Mouse (Mus musculus): Measurements from ENCODE around the gene Akt3. TPM values are rescaled to one million over a fixed set of nuclear protein-coding genes. Genes with fewer than 3 reads are reported as not detected.
A peak's percentile ranks its signal among the peaks of the same experiment; 100 is the strongest.

The Akt3 gene
- polyA plus RNA-seq, 1 experiment from 2014 or later = 1.7 TPM

DNA sequence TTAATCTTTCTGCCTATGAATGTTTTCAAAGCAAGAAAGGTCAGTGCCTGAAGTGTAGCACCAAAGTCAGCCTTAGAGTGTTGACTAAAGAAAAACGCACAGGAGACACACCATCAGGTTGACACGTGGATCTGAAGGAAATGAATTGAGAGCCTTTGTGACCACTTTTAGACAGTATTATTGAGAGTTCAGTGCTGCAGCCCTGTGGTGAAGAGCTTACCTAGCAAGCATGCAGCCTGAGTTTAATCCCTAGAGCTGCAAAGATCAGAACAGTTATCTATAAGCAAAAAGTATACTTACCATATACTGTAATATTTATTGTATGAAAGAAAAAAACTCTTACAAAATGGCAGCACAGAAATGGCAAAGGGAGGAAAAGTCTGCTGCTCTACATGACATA lies 219.6 kb downstream of the Akt3 start:
- Histone ChIP-seq H3K4me1 (replicated peaks; ENCODE audit: control insufficient read depth, insufficient read depth, low read length) (no peaks in the 10 kb centered on the region), H3K4me3 (ENCODE audit: low read depth, low read length) (no peak overlapping the region), H3K27me3 (replicated peaks; ENCODE audit: control insufficient read depth, insufficient read depth, low read length) (no peaks in the 10 kb centered on the region), H3K9me3 (ENCODE audit: control insufficient read depth) (no peaks in the 10 kb centered on the region), H3K4me2 (replicated peaks; ENCODE audit: low read depth) (no peak overlapping the region), H3K36me3 (ENCODE audit: control insufficient read depth, insufficient read depth) (no peaks in the 10 kb centered on the region), H3K27ac (ENCODE audit: low read depth, low read length) (no peak overlapping the region), H3K9ac (ENCODE audit: low read depth, low read length) (no peak overlapping the region)
- no peak for ATAC-seq
- WGBS = 64% methylated on average over 2 of the region's 2 CpGs
- TF ChIP-seq CTCF (IDR thresholded peaks at IDR 0.05; ENCODE audit: low read depth) = 0 out of 2 replicates have a peak, but pooled peaks have one; percentile 18

DNA sequence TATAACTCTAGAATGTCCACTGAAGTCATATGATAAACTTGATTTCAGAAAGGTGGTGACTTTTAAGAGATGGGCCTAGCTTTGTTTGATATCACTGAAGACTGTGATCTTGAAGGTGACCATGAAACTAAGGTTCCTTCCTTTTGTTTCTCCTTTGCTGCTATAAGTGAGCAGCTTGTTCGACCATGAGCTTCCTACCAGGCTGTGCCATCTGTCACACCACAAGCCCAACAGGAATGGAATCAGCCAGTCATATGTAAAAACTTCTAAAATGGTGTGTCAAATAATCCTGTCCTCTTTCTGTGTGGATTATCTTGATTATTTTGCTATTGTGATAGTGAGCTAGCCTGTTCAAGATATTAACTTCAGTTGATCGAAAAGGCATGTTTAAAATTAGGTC lies 222.5 kb downstream of the Akt3 start:
- Histone ChIP-seq H3K9me3 (ENCODE audit: control insufficient read depth) (no peaks in the 10 kb centered on the region), H3K4me3 (ENCODE audit: low read depth, low read length) (no peak overlapping the region), H3K9ac (ENCODE audit: low read depth, low read length) (no peak overlapping the region), H3K27me3 (replicated peaks; ENCODE audit: control insufficient read depth, insufficient read depth, low read length) (no peaks in the 10 kb centered on the region), H3K4me2 (replicated peaks; ENCODE audit: low read depth) (no peak overlapping the region), H3K4me1 (replicated peaks; ENCODE audit: control insufficient read depth, insufficient read depth, low read length) (no peaks in the 10 kb centered on the region), H3K36me3 (ENCODE audit: control insufficient read depth, insufficient read depth) (no peaks in the 10 kb centered on the region), H3K27ac (ENCODE audit: low read depth, low read length) (no peak overlapping the region)
- ATAC-seq = no peak
- no peak for TF ChIP-seq CTCF (IDR thresholded peaks at IDR 0.05; ENCODE audit: low read depth)
- 92% methylated on average over 2 of the region's 2 CpGs for WGBS

DNA sequence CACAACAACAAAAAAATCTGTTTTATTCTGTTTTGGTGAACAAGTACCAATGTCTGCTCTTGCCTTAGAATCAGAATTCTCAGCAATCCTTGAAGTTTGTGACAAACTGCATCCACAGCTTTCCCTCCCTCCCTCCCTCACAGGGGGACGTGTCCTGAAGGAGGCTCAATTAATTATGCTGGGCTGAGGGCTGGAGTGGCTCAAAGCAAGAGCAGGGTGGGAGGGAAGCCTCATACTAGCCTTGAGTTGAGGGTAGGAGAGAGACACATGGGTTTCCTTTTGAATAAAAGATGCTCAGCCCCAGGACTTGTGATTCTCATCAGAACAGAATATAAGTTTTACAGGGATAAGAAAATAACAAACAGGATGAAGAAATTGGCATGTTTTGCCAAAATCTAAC lies 225.8 kb downstream of the Akt3 start:
- TF ChIP-seq CTCF (IDR thresholded peaks at IDR 0.05; ENCODE audit: low read depth) = no peak
- no peaks in the 10 kb centered on the region for H3K4me1 ChIP-seq (replicated peaks; ENCODE audit: control insufficient read depth, insufficient read depth, low read length)
- no peak overlapping the region for H3K4me2 ChIP-seq (replicated peaks; ENCODE audit: low read depth)
- H3K27me3 ChIP-seq (replicated peaks; ENCODE audit: control insufficient read depth, insufficient read depth, low read length) = no peaks in the 10 kb centered on the region
- no peak overlapping the region for H3K9ac ChIP-seq (ENCODE audit: low read depth, low read length)
- H3K9me3 ChIP-seq (ENCODE audit: control insufficient read depth) = no peaks in the 10 kb centered on the region
- no peaks in the 10 kb centered on the region for H3K36me3 ChIP-seq (ENCODE audit: control insufficient read depth, insufficient read depth)
- ATAC-seq = no peak
- WGBS = 29% methylated on average over 1 of the region's 1 CpGs
- no peak overlapping the region for H3K4me3 ChIP-seq (ENCODE audit: low read depth, low read length)
- H3K27ac ChIP-seq (ENCODE audit: low read depth, low read length) = no peak overlapping the region

DNA sequence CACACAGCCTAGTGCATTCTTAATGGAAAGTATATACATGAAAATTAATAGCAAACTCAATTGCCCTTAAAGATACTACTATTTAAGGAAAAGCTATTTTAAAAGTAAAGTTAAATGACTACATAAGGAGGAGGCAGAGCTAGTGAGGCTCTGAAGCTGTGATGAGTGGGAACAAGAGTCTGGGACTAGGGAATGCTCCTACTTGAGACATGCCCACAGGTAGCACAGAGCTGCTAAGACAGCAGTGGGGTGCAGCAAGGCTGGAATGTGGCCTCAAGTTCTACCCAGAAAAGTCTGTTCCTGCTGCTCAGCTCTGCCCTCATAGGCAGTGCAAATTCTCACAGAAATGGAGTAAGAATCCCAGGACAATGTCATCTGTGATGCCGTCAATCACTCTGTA lies 226.8 kb downstream of the Akt3 start:
- Histone ChIP-seq H3K27ac (ENCODE audit: low read depth, low read length) (no peak overlapping the region), H3K4me2 (replicated peaks; ENCODE audit: low read depth) (no peak overlapping the region), H3K4me1 (replicated peaks; ENCODE audit: control insufficient read depth, insufficient read depth, low read length) (no peaks in the 10 kb centered on the region), H3K9ac (ENCODE audit: low read depth, low read length) (no peak overlapping the region), H3K9me3 (ENCODE audit: control insufficient read depth) (no peaks in the 10 kb centered on the region), H3K27me3 (replicated peaks; ENCODE audit: control insufficient read depth, insufficient read depth, low read length) (no peaks in the 10 kb centered on the region), H3K36me3 (ENCODE audit: control insufficient read depth, insufficient read depth) (no peaks in the 10 kb centered on the region), H3K4me3 (ENCODE audit: low read depth, low read length) (no peak overlapping the region)
- 100% methylated on average over 1 of the region's 1 CpGs for WGBS
- no peak for TF ChIP-seq CTCF (IDR thresholded peaks at IDR 0.05; ENCODE audit: low read depth)
- ATAC-seq = no peak

- Histone ChIP-seq H3K4me2 (replicated peaks; ENCODE audit: low read depth) (no peak overlapping the region), H3K27ac (ENCODE audit: low read depth, low read length) (no peak overlapping the region), H3K4me1 (replicated peaks; ENCODE audit: control insufficient read depth, insufficient read depth, low read length) (no peaks in the 10 kb centered on the region), H3K9ac (ENCODE audit: low read depth, low read length) (no peak overlapping the region), H3K36me3 (ENCODE audit: control insufficient read depth, insufficient read depth) (no peaks in the 10 kb centered on the region), H3K9me3 (ENCODE audit: control insufficient read depth) (no peaks in the 10 kb centered on the region), H3K27me3 (replicated peaks; ENCODE audit: control insufficient read depth, insufficient read depth, low read length) (no peaks in the 10 kb centered on the region), H3K4me3 (ENCODE audit: low read depth, low read length) (no peak overlapping the region)
- no peak for TF ChIP-seq CTCF (IDR thresholded peaks at IDR 0.05; ENCODE audit: low read depth)
- ATAC-seq = no peak
- WGBS = 90% methylated on average over 3 of the region's 3 CpGs
These were observed 227.3 kb downstream of the Akt3 start for GRCm38 (mm10) chr1:177030669-177031068.

DNA sequence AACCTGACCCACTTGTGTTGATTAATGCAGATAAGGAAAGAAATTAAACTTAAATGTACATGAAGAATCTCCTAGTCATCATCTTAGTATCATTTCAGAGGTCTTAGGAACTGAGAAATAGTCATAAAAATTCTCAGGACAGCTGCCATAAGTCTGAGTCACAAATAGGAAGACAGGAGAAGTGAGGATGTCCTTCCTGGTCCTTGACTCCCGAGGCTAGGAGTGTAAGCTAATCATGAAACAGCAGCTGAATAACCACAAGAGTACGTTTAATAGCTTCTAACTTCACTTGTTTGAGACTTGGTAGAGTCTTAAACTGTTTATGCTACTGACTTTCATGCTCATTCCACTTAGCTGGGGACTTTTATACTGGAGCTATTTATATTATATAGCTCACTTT lies 229.0 kb downstream of the Akt3 start:
- Histone ChIP-seq H3K27ac (ENCODE audit: low read depth, low read length) (no peak overlapping the region), H3K9me3 (ENCODE audit: control insufficient read depth) (no peaks in the 10 kb centered on the region), H3K4me2 (replicated peaks; ENCODE audit: low read depth) (no peak overlapping the region), H3K4me1 (replicated peaks; ENCODE audit: control insufficient read depth, insufficient read depth, low read length) (no peaks in the 10 kb centered on the region), H3K9ac (ENCODE audit: low read depth, low read length) (no peak overlapping the region), H3K4me3 (ENCODE audit: low read depth, low read length) (no peak overlapping the region), H3K27me3 (replicated peaks; ENCODE audit: control insufficient read depth, insufficient read depth, low read length) (no peaks in the 10 kb centered on the region), H3K36me3 (ENCODE audit: control insufficient read depth, insufficient read depth) (no peaks in the 10 kb centered on the region; the same call in 1 of the 2 replicates)
- 45% methylated on average over 2 of the region's 2 CpGs for WGBS
- ATAC-seq = no peak
- no peak for TF ChIP-seq CTCF (IDR thresholded peaks at IDR 0.05; ENCODE audit: low read depth)

- no peak for TF ChIP-seq CTCF (IDR thresholded peaks at IDR 0.05; ENCODE audit: low read depth)
- H3K4me3 ChIP-seq (ENCODE audit: low read depth, low read length) = no peak overlapping the region
- no peaks in the 10 kb centered on the region; the same call in 1 of the 2 replicates for H3K36me3 ChIP-seq (ENCODE audit: control insufficient read depth, insufficient read depth)
These were observed 230.3 kb downstream of the Akt3 start for GRCm38 (mm10) chr1:177027706-177028105.

More at GRCm38 (mm10) chr1:177027706-177028105, 230.3 kb downstream of the Akt3 start:
- Histone ChIP-seq H3K27ac (ENCODE audit: low read depth, low read length) (no peak overlapping the region), H3K27me3 (replicated peaks; ENCODE audit: control insufficient read depth, insufficient read depth, low read length) (no peaks in the 10 kb centered on the region), H3K9me3 (ENCODE audit: control insufficient read depth) (no peaks in the 10 kb centered on the region), H3K4me1 (replicated peaks; ENCODE audit: control insufficient read depth, insufficient read depth, low read length) (no peaks in the 10 kb centered on the region), H3K9ac (ENCODE audit: low read depth, low read length) (no peak overlapping the region), H3K4me2 (replicated peaks; ENCODE audit: low read depth) (no peak overlapping the region)
- WGBS = 82% methylated on average over 3 of the region's 3 CpGs
- ATAC-seq = no peak
